Mouse (Mus musculus) stomach, embryonic 14.5 days (tissue): ENCODE results near the gene Tmprss12. TPM values are rescaled to one million over a fixed set of nuclear protein-coding genes. Genes with fewer than 3 reads are reported as not detected.
"Not testable (repeated sequence)": the region's sequence is repeated elsewhere in the genome, so short reads cannot be mapped to it uniquely, and the experiment has no call there.

Experiments
- ATAC-seq: fragments of 200-750 bp; cut with Nextera tagmentation; 2 replicates; pipeline ENCODE4 v1.8.0; 2017; ENCODE audit warnings: low read depth, moderate TSS enrichment; ENCODE audit not compliant: insufficient number of reproducible peaks, insufficient read depth, low FRiP score
- H3K27ac ChIP-seq: fragments of 300-500 bp; sonication (generic); 2 replicates; pipeline ENCODE4 v1.5.1; 2014; ENCODE audit warnings: mild to moderate bottlenecking, low read length, moderate library complexity, mixed read lengths
- H3K27me3 ChIP-seq: fragments of 300-500 bp; sonication (generic); 2 replicates; pipeline ENCODE4 v1.6.1; 2014; ENCODE audit warnings: low read length, control low read depth, mixed read lengths; ENCODE audit not compliant: control insufficient read depth, insufficient read depth
- H3K36me3 ChIP-seq: fragments of 300-500 bp; sonication (generic); 2 replicates; pipeline ENCODE4 v1.6.1; 2014; ENCODE audit warnings: mild to moderate bottlenecking, control low read depth, low read length, moderate library complexity, mixed read lengths; ENCODE audit not compliant: control insufficient read depth, insufficient read depth
- H3K4me1 ChIP-seq: fragments of 300-500 bp; sonication (generic); 2 replicates; pipeline ENCODE4 v1.6.1; 2014; ENCODE audit warnings: low read length, control low read depth, mixed read lengths; ENCODE audit not compliant: control insufficient read depth, insufficient read depth
- H3K4me2 ChIP-seq: fragments of 300-500 bp; sonication (generic); replicated peaks from 2 replicates; pipeline ENCODE4 v1.6.1; 2014; ENCODE audit warnings: low read depth, low read length, control low read depth
- H3K4me3 ChIP-seq: fragments of 300-500 bp; sonication (generic); 2 replicates; pipeline ENCODE4 v1.5.1; 2014; ENCODE audit warnings: low read depth, low read length, control low read depth
- H3K9ac ChIP-seq: fragments of 300-500 bp; sonication (generic); replicated peaks from 2 replicates; pipeline ENCODE4 v1.6.1; 2014; ENCODE audit warnings: low read depth, mild to moderate bottlenecking, control low read depth, low read length, moderate library complexity, mixed read lengths
- H3K9me3 ChIP-seq: fragments of 300-500 bp; sonication (generic); 2 replicates; pipeline ENCODE4 v1.6.1; 2016; ENCODE audit warnings: low read depth, low read length, control low read depth; ENCODE audit not compliant: control insufficient read depth
- WGBS: fragments of 180-500 bp; shearing (Covaris S2); extraction: QIAGEN DNeasy Blood & Tissue Kit; methylation state at CpG from one replicate; pipeline ENCODE4 v1.1.7; 2014; 5-methylcytosine and 5-hydroxymethylcytosine counted together
- polyA plus RNA-seq: library from polyadenylated mRNA; unstranded; fragments of >200 nt; fragmentation: Nextera tagmentation; extraction: Ambion mirVana; gene quantifications from 2 replicates; pipeline ENCODE4 v1.2.1, GENCODE M21; 2014

The Tmprss12 gene
- polyA plus RNA-seq, 1 experiment from 2014 or later = 0.17 TPM

DNA sequence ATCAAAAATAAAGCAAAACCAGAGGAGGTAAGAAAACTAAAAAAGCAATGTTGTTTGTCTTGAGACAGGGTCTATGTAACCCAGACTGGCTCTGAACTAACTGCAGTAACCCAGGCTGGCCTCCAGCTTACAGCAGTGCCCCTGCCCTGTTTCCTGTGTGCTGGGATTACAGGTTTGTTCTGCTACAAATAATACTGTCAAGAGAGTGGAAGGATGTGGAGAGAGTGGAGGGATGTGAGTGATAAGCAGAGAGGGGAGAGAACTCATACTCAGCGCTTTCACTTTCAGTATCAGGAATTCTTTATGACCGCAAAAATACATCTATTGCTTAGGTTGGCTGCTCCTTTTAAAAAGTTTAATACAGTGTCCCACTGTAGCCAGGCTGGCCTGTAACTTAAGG lies 31.7 kb downstream of the Tmprss12 start:
- Histone ChIP-seq H3K36me3 (no peaks in the 10 kb centered on the region), H3K4me3 (no peak overlapping the region), H3K27me3 (no peaks in the 10 kb centered on the region), H3K4me2 (no peak overlapping the region), H3K9ac (no peak overlapping the region), H3K4me1 (peaks cover 4% of the 10 kb centered on the region; the same call in 1 of the 2 replicates), H3K27ac (peak overlapping the region; percentile 36; the same call in 1 of the 2 replicates), H3K9me3 (no peaks in the 10 kb centered on the region)
- no peak for ATAC-seq
- 65% methylated on average over 2 of the region's 2 CpGs for WGBS

DNA sequence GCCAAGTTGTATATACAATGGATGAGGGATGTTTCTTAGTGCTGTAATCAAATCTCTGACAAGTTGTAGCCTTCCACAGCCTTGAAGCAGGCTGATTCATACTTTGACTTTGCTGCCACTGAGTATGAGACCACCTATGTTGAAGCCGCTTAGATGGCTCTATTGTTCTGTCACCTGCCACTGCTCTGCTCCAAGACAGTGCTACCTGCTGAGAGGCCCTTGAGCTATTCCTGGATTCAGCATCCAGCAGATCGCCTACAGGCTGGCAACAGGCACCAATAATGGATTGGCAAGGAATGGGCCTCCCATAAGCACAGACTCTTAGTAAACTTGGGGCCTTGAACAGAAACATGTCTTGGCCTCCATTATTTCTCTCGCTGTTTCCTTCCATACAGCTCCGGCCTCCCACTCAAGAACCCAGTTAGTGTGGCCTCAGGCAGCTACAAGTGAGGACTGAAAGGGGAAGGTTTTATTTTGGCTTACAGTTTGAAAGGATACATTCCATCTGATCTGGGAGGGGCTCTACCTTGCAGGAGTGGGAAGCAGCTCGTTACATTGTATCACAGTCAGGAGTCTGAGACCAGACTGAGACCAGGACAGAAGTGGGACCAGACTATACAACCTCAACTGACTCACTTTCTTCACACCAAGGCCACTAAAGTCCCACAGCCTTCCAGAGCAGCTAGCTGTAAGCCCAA lies 34.0 kb downstream of the Tmprss12 start:
- H3K9me3 ChIP-seq = no peaks in the 10 kb centered on the region
- no peak overlapping the region for H3K9ac ChIP-seq
- H3K36me3 ChIP-seq = no peaks in the 10 kb centered on the region
- no peak overlapping the region for H3K4me2 ChIP-seq
- no peak overlapping the region for H3K27ac ChIP-seq
- H3K4me1 ChIP-seq = peaks cover 4% of the 10 kb centered on the region; the same call in 1 of the 2 replicates
- no peaks in the 10 kb centered on the region for H3K27me3 ChIP-seq
- H3K4me3 ChIP-seq = no peak overlapping the region
- no peak for ATAC-seq
- 90% methylated on average over 5 of the region's 5 CpGs for WGBS

DNA sequence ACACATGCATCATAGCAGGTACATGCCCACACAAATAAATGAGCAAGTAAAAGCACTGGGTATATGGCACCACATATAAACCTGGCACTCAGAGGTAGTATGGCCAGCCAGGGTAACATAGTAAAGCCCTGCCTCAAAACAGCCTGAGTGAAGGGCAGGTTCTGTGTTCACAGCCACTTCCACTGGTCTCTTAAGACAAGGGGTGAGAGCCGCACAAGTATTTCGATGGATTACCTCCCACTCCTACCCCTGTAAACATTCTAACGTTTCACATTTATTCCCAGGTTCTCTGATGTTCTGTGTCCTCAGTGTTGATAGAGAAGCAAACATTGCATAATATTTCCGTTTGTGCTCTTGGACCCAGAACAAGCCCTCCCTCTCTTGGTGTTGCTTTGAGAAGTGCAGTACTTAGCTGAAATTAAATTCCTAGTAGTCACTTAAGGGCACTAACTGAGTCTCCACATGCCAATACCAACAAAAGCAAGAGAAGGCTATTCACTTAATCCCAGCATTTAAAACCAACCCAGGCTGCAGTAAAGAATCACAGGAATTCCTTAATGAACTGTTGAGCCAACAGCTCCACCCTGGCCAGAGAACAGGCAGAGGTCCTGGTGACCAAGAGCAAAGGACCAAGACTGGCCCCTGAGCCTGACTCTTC lies 37.5 kb downstream of the Tmprss12 start:
- ATAC-seq, H3K9me3 ChIP-seq, H3K4me3 ChIP-seq, H3K27ac ChIP-seq, H3K9ac ChIP-seq, H3K36me3 ChIP-seq, H3K27me3 ChIP-seq, H3K4me1 ChIP-seq, H3K4me2 ChIP-seq: not testable (repeated sequence)
- 33% methylated on average over 4 of the region's 4 CpGs for WGBS

DNA sequence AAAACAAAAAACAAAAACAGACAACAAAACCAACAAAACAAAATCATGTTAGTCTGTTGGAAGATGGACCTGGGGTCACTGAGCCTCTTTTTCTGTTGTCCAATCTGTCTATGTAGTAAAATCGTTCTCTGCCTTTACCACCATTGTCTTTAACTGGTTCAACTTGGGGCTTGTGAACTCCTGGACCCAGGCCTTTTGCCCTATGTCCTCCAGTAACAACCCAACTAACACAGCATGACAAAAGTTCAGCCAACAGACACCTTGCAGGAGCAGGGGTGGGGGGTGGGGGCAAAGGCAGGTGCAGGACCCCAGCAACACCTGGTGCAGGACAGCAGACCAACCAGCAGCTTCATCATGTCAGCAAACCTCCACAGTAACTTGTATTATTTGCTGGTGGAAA lies 39.2 kb downstream of the Tmprss12 start:
- no peaks in the 10 kb centered on the region for H3K36me3 ChIP-seq
- no peaks in the 10 kb centered on the region for H3K4me1 ChIP-seq
- H3K4me2 ChIP-seq = no peak overlapping the region
- ATAC-seq = no peak
- H3K9me3 ChIP-seq = no peaks in the 10 kb centered on the region
- no peak overlapping the region for H3K9ac ChIP-seq
- no peak overlapping the region for H3K4me3 ChIP-seq
- no peaks in the 10 kb centered on the region for H3K27me3 ChIP-seq
- H3K27ac ChIP-seq = no peak overlapping the region
- WGBS = 92% methylated on average over 1 of the region's 1 CpGs

DNA sequence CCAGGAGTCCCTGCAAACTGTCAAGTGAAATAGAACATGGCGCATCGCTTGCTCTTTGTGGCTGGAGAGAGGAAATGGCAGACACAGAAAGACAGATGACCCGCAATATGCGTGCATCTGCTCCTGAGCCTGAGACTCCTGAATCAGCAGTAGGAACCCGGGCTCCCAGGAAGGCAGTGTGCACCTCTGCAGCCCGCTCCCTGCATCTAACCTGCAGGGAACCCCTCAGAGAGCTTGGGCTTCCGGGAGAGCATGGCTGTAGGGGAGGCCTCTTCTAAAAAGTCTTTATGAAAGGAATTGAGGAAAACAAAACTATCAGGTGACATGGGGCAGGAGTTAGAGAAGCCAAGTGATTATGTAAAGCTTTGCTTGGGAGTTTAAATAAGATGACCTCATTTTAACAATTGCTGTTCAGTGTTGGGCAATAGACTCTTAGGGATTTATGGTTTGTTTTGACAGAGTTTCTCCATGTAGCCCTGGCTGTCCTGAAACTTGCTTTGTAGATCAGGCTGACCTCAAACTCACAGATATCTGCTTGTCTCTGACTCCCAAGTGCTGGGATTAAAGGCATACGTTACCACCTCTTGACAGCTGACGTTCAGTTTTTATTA lies 39.8 kb downstream of the Tmprss12 start:
- H3K27ac ChIP-seq = no peak overlapping the region
- H3K4me3 ChIP-seq = no peak overlapping the region
- no peaks in the 10 kb centered on the region for H3K27me3 ChIP-seq
- no peak for ATAC-seq
- no peaks in the 10 kb centered on the region for H3K4me1 ChIP-seq
- WGBS = 43% methylated on average over 9 of the region's 9 CpGs
- H3K9me3 ChIP-seq = no peaks in the 10 kb centered on the region
- H3K4me2 ChIP-seq = no peak overlapping the region
- H3K36me3 ChIP-seq = no peaks in the 10 kb centered on the region
- no peak overlapping the region for H3K9ac ChIP-seq

DNA sequence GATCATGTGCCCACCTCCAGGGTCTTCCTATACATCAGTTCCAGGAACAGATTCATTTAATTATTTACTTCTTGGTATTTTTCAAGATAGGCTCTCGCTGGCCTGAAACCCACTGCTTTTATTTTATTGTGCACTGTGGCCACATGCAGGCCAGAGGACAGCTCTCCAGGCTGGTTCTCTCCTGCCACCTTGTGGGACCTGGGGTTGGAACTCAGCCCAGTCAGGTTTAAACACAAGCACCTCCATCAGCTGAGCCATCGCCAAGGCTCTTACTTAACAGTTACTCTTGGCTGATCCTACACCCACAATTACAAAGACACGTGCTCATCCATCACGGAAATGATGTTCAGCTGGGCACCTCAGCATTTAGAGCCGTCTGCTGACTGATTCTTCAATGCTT lies 40.5 kb downstream of the Tmprss12 start:
- no peak for ATAC-seq
- H3K27ac ChIP-seq = no peak overlapping the region

DNA sequence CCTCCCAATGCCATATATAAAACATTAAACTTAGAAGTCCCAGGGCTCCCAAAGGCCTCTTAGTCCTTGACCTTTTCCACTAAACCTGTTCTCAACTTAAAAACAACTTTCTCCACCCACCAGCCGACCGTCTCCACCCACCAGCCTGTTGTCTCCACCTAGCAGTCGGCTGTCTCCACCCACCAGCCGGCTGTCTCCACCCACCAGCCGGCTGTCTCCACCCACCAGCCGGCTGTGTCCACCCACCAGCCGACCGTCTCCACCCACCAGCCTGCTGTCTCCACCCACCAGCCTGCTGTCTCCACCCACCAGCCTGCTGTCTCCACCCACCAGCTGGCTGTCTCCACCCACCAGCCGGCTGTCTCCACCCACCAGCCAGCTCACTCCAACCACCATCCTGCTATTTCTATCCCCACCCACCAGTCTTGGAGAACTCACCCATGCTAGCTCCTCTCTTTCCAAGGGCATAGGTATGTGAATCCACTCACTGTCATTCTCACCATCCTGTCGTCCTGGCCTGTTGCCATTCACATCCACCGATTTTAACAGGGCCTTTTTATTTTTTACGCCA lies 43.5 kb downstream of the Tmprss12 start:
- Histone ChIP-seq H3K4me3 (no peak overlapping the region), H3K27me3 (no peaks in the 10 kb centered on the region), H3K36me3 (no peaks in the 10 kb centered on the region), H3K4me2 (no peak overlapping the region), H3K9ac (no peak overlapping the region), H3K4me1 (no peaks in the 10 kb centered on the region), H3K9me3 (no peaks in the 10 kb centered on the region), H3K27ac (no peak overlapping the region)
- ATAC-seq = no peak
- 67% methylated on average over 12 of the region's 12 CpGs for WGBS

More for the DNA sequence above, 40.5 kb downstream of the Tmprss12 start:
- no peak overlapping the region for H3K4me2 ChIP-seq
- H3K36me3 ChIP-seq = no peaks in the 10 kb centered on the region
- H3K4me3 ChIP-seq = no peak overlapping the region
- H3K9ac ChIP-seq = no peak overlapping the region
- H3K27me3 ChIP-seq = no peaks in the 10 kb centered on the region
- no peaks in the 10 kb centered on the region for H3K9me3 ChIP-seq
- no peaks in the 10 kb centered on the region for H3K4me1 ChIP-seq
- 38% methylated on average over 5 of the region's 5 CpGs for WGBS

DNA sequence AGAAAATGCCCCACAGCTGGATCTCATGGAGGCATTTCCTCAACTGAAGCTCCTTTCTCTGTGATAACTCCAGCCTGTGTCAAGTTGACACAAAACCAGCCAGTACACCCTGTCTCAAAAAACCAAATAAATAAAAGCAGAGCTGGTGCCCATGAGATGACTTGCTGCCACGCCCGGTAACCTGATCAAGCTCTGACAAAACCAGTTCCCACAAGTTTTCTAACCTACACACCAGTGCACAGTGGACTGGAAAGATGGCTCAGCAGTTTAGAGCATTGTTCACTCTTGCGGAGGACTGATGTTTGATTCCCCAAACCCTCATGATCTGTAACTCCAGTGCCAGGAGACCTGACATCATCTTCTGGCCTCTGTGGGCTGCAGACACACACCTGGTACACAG lies 44.6 kb downstream of the Tmprss12 start:
- H3K9me3 ChIP-seq = no peaks in the 10 kb centered on the region
- H3K27ac ChIP-seq = no peak overlapping the region
- H3K36me3 ChIP-seq = no peaks in the 10 kb centered on the region
- no peak overlapping the region for H3K4me2 ChIP-seq
- H3K4me1 ChIP-seq = no peaks in the 10 kb centered on the region
- no peak for ATAC-seq
- no peak overlapping the region for H3K4me3 ChIP-seq
- H3K9ac ChIP-seq = no peak overlapping the region
- H3K27me3 ChIP-seq = no peaks in the 10 kb centered on the region
- WGBS = 84% methylated on average over 3 of the region's 3 CpGs
